Mouse (Mus musculus) MEL (cell line): ENCODE data around the gene Pdcd2l. TPM values are rescaled to one million over a fixed set of nuclear protein-coding genes. Genes with fewer than 3 reads are reported as not detected.

Experiments used
- DNase-seq: peaks from one replicate; pipeline ENCODE4 v3.0.0; 2011; ENCODE audit warnings: low read depth, low spot score
- H3K27ac ChIP-seq: 2 replicates; pipeline ENCODE4 v1.5.1; 2012; ENCODE audit warnings: low read depth, mild to moderate bottlenecking, control low read depth, low read length, moderate library complexity; ENCODE audit not compliant: control insufficient read depth
- H3K27me3 ChIP-seq, 2 experiments: fragments of 150-350 bp in 1 of 2; sonication (generic) in 1 of 2; 2 replicates each; pipeline ENCODE4 v1.6.1; 2012; ENCODE audit warnings: low read length in 2 of 2, mild to moderate bottlenecking in 2 of 2, improper control_type of control experiment in 1 of 2, moderate library complexity in 1 of 2; ENCODE audit not compliant: insufficient read depth in 2 of 2, control insufficient read depth in 1 of 2
- H3K36me3 ChIP-seq, 2 experiments: 2 replicates each; pipeline ENCODE4 v1.6.1; 2012 to 2014; ENCODE audit warnings: low read length in 2 of 2, improper control_type of control experiment in 1 of 2, inconsistent platforms in 1 of 2, mild to moderate bottlenecking in 1 of 2; ENCODE audit not compliant: insufficient read depth in 2 of 2, control insufficient read depth in 1 of 2
- H3K4me1 ChIP-seq, 2 experiments: fragments of 150-350 bp in 1 of 2; sonication (generic) in 1 of 2; 2 replicates each; pipeline ENCODE4 v1.6.1; 2012; ENCODE audit warnings: low read length in 2 of 2, improper control_type of control experiment in 1 of 2, mild to moderate bottlenecking in 1 of 2; ENCODE audit not compliant: insufficient read depth in 2 of 2, control insufficient read depth in 1 of 2
- H3K4me3 ChIP-seq, 2 experiments: fragments of 150-350 bp in 1 of 2; sonication (generic) in 1 of 2; 2 replicates each; pipeline ENCODE4 v1.5.1; 2012; ENCODE audit warnings: low read depth in 2 of 2, low read length in 2 of 2, mild to moderate bottlenecking in 2 of 2, moderate library complexity in 2 of 2, control low read depth in 1 of 2, improper control_type of control experiment in 1 of 2; ENCODE audit not compliant: control insufficient read depth in 1 of 2, insufficient read depth in 1 of 2
- H3K79me2 ChIP-seq: 2 replicates; pipeline ENCODE4 v1.6.1; 2012; ENCODE audit warnings: mild to moderate bottlenecking, low read length, moderate library complexity; ENCODE audit not compliant: control insufficient read depth, poor library complexity, insufficient read depth
- H3K9ac ChIP-seq: 2 replicates; pipeline ENCODE4 v1.6.1; 2012; ENCODE audit warnings: low read depth, mild to moderate bottlenecking, control low read depth, low read length, moderate library complexity; ENCODE audit not compliant: control insufficient read depth, poor library complexity, severe bottlenecking
- H3K9me3 ChIP-seq: fragments of 150-350 bp; sonication (generic); replicated peaks from 2 replicates; pipeline ENCODE4 v1.6.1; 2012; ENCODE audit warnings: mild to moderate bottlenecking, low read length, improper control_type of control experiment, moderate library complexity; ENCODE audit not compliant: insufficient read depth
- BHLHE40 ChIP-seq: IDR thresholded peaks from 2 replicates; pipeline ENCODE4 v1.6.1; 2012; ENCODE audit warnings: low read depth, mild to moderate bottlenecking, inconsistent platforms, low read length, improper control_type of control experiment, borderline replicate concordance
- CHD2 ChIP-seq: IDR thresholded peaks from 2 replicates; pipeline ENCODE4 v1.6.1; 2011; ENCODE audit warnings: low read length, improper control_type of control experiment
- CTCF ChIP-seq, 3 experiments: IDR thresholded peaks in 2 of 3; conservative IDR thresholded peaks in 1 of 3; 2 replicates each; pipeline ENCODE4 v1.5.1; 2011 to 2012; ENCODE audit warnings: low read length in 3 of 3, low read depth in 2 of 3, mild to moderate bottlenecking in 2 of 3, improper control_type of control experiment in 1 of 3, inconsistent platforms in 1 of 3, mixed read lengths in 1 of 3, moderate library complexity in 1 of 3; ENCODE audit not compliant: control insufficient read depth in 1 of 3, insufficient read depth in 1 of 3, poor library complexity in 1 of 3, severe bottlenecking in 1 of 3
- EP300 ChIP-seq, 2 experiments: IDR thresholded peaks; 2 replicates each; pipeline ENCODE4 v1.6.1; 2011; ENCODE audit warnings: improper control_type of control experiment in 2 of 2, low read length in 2 of 2, low read depth in 1 of 2, mild to moderate bottlenecking in 1 of 2
- GATA1 ChIP-seq: IDR thresholded peaks from 2 replicates; pipeline ENCODE4 v1.6.1; 2011; ENCODE audit warnings: low read depth, low read length, improper control_type of control experiment
- HCFC1 ChIP-seq: IDR thresholded peaks from 2 replicates; pipeline ENCODE4 v1.6.1; 2012; ENCODE audit warnings: low read depth, mild to moderate bottlenecking, inconsistent platforms, low read length, improper control_type of control experiment, moderate library complexity
- JUND ChIP-seq: IDR thresholded peaks from 2 replicates; pipeline ENCODE4 v1.6.1; 2011; ENCODE audit warnings: low read depth, mild to moderate bottlenecking, improper control_type of control experiment, low read length
- MAFK ChIP-seq: IDR thresholded peaks from 2 replicates; pipeline ENCODE4 v1.6.1; 2011; ENCODE audit warnings: low read depth, mild to moderate bottlenecking, low read length, improper control_type of control experiment, borderline replicate concordance
- MAX ChIP-seq: IDR thresholded peaks from 2 replicates; pipeline ENCODE4 v1.6.1; 2011; ENCODE audit warnings: low read length, improper control_type of control experiment
- MEF2A ChIP-seq: IDR thresholded peaks from 2 replicates; pipeline ENCODE4 v1.6.1; 2014; ENCODE audit warnings: low read depth, mild to moderate bottlenecking, inconsistent platforms, low read length, improper control_type of control experiment; ENCODE audit not compliant: poor library complexity, insufficient replicate concordance, severe bottlenecking; ENCODE audit errors: extremely low read depth
- MXI1 ChIP-seq: IDR thresholded peaks from 2 replicates; pipeline ENCODE4 v1.6.1; 2011; ENCODE audit warnings: mild to moderate bottlenecking, low read depth, low read length, improper control_type of control experiment
- NRF1 ChIP-seq: IDR thresholded peaks from 2 replicates; pipeline ENCODE4 v1.6.1; 2014; ENCODE audit warnings: low read depth, mild to moderate bottlenecking, inconsistent platforms, low read length, improper control_type of control experiment, moderate library complexity; ENCODE audit not compliant: poor library complexity, insufficient read depth, severe bottlenecking
- RCOR1 ChIP-seq: IDR thresholded peaks from 2 replicates; pipeline ENCODE4 v1.6.1; 2012; ENCODE audit warnings: low read depth, mild to moderate bottlenecking, inconsistent platforms, low read length, improper control_type of control experiment
- SMC3 ChIP-seq: IDR thresholded peaks from 2 replicates; pipeline ENCODE4 v1.6.1; 2011; ENCODE audit warnings: low read depth, low read length, improper control_type of control experiment
- TAL1 ChIP-seq: IDR thresholded peaks from 2 replicates; pipeline ENCODE4 v1.6.1; 2012; ENCODE audit warnings: mild to moderate bottlenecking, inconsistent platforms, low read length, moderate library complexity, mixed read lengths
- TCF12 ChIP-seq: IDR thresholded peaks from 2 replicates; pipeline ENCODE4 v1.6.1; 2014; ENCODE audit warnings: low read depth, mild to moderate bottlenecking, inconsistent platforms, low read length, improper control_type of control experiment, moderate library complexity
- UBTF ChIP-seq: IDR thresholded peaks from 2 replicates; pipeline ENCODE4 v1.6.1; 2012; ENCODE audit warnings: low read depth, mild to moderate bottlenecking, inconsistent platforms, low read length, improper control_type of control experiment, moderate library complexity, borderline replicate concordance; ENCODE audit not compliant: insufficient read depth
- ZKSCAN1 ChIP-seq: IDR thresholded peaks from 2 replicates; pipeline ENCODE4 v1.6.1; 2012; ENCODE audit warnings: low read depth, mild to moderate bottlenecking, inconsistent platforms, low read length, improper control_type of control experiment, moderate library complexity
- polyA plus RNA-seq, 2 experiments: library from polyadenylated mRNA; stranded (reverse) in 1 of 2; unstranded in 1 of 2; fragments of >175 nt in 1 of 2; fragments of >200 nt in 1 of 2; gene quantifications; 2 replicates each; pipeline versions ENCODE4 v1.2.1 to v1.2.4; 2012; ENCODE audit warnings: low replicate concordance in 2 of 2, low read depth in 1 of 2; ENCODE audit not compliant: insufficient read length in 2 of 2, insufficient read depth in 1 of 2, missing spikeins in 1 of 2
- total RNA-seq: library from RNA; depleted of rRNA; stranded (reverse); fragments of 300-350 nt; gene quantifications from 2 replicates; pipeline ENCODE4 v1.2.3, GENCODE M21; 2012

Gene Pdcd2l
- total and polyA plus RNA-seq, 3 experiments: 25.7 to 26.6 TPM; not detected in 1

DNA sequence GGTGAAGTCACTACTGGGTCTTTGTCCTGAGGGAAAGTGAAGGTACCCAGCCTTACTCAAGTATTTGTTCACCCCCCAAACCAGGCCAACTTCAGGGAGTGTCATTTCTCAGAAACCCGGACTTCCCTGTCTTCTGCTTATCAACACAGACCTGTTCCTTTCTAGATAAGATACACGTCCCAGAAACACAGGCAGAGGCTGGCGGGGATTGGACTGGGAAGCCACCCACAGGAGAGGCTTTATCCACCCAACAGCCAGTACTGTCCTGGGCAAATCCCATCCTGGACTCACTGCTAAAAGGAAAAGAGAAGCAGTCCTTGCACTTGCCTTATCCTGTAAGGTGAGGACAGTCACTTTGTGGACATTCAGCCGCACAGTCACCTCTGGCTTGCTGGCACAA is 49.3 kb downstream of the Pdcd2l start:
- Histone ChIP-seq H3K9ac (no peak overlapping the region), H3K36me3 (peaks cover 6 to 53% of the 10 kb centered on the region in 2 experiments), H3K4me1 (peaks cover 0 to 8% of the 10 kb centered on the region in 2 experiments; a peak in 1 of 4 replicates), H3K27ac (no peak overlapping the region), H3K9me3 (no peaks in the 10 kb centered on the region)
- TF ChIP-seq SMC3 (no peak), CTCF (IDR thresholded peaks at IDR 0.05 in 2 of 3, conservative IDR thresholded peaks at IDR 0.05 in 1 of 3; ENCODE audit: control insufficient read depth in 1 of 3, insufficient read depth in 1 of 3, low read depth in 2 of 3, low read length in 3 of 3, poor library complexity in 1 of 3, severe bottlenecking in 1 of 3) (no peak), UBTF (no peak), TAL1 (peak; percentile 49), GATA1 (peak; percentile 57), RCOR1 (peak; percentile 60), EP300 (IDR thresholded peaks at IDR 0.05; ENCODE audit: low read depth in 1 of 2, low read length in 2 of 2) (peak; percentile 23 to 56; a peak in 3 of 4 replicates), NRF1 (no peak), TCF12 (0 out of 2 replicates have a peak, but pooled peaks have one; percentile 19), HCFC1 (no peak), BHLHE40 (no peak), JUND (no peak)
- TF ChIP-seq, all 39 proteins: peak for 5
- Histone ChIP-seq H3K4me3 (no peak overlapping the region), H3K27me3 (no peaks in the 10 kb centered on the region), H3K79me2 (peaks cover 2% of the 10 kb centered on the region; the same call in 1 of the 2 replicates)
- peak; percentile 43 for DNase-seq

DNA sequence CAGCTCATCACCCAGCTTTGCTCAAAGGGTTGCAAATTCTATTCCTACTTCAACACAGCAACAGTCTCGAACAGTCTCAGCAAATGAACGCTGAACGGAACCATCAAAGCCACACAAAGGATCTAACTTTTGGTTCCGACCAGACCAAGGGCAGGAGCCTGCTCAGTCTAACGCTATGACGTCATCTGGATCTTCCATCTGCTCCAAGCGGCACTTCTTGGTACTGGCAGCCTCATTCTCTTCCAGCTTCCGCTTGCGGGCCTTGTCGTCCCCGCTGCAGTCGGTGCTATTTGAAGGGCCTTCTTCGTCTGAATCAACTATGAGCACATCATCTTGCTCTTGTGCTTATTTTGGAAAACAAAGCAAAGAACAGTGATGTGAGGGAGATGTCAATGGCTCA is 55.3 kb downstream of the Pdcd2l start:
- Histone ChIP-seq H3K36me3 (peaks cover 0 to 23% of the 10 kb centered on the region in 2 experiments; a peak in 2 of 4 replicates), H3K9ac (no peak overlapping the region), H3K9me3 (no peaks in the 10 kb centered on the region), H3K4me3 (no peak overlapping the region), H3K27ac (no peak overlapping the region), H3K4me1 (no peaks in the 10 kb centered on the region), H3K79me2 (no peaks in the 10 kb centered on the region), H3K27me3 (no peaks in the 10 kb centered on the region)
- TF ChIP-seq MEF2A (no peak), RCOR1 (no peak), ZKSCAN1 (no peak), CHD2 (no peak), CTCF (IDR thresholded peaks at IDR 0.05 in 2 of 3, conservative IDR thresholded peaks at IDR 0.05 in 1 of 3; ENCODE audit: control insufficient read depth in 1 of 3, insufficient read depth in 1 of 3, low read depth in 2 of 3, low read length in 3 of 3, poor library complexity in 1 of 3, severe bottlenecking in 1 of 3) (no peak), MAFK (no peak), EP300 (IDR thresholded peaks at IDR 0.05; ENCODE audit: low read depth in 1 of 2, low read length in 2 of 2) (no peak), MXI1 (no peak), MAX (no peak)
- DNase-seq: no peak
